Mouse (Mus musculus): ENCODE data around the gene Gm11939. TPM values are rescaled to one million over a fixed set of nuclear protein-coding genes. Genes with fewer than 3 reads are reported as not detected.

Gm11939 gene
- total RNA-seq (2023), result not detected

GRCm38 (mm10) chr11:99559366-99559765 lies at the start of gene Gm11939:
Gene Gm11939, minus strand, starts transcription at chr11:99559466.

DNA sequence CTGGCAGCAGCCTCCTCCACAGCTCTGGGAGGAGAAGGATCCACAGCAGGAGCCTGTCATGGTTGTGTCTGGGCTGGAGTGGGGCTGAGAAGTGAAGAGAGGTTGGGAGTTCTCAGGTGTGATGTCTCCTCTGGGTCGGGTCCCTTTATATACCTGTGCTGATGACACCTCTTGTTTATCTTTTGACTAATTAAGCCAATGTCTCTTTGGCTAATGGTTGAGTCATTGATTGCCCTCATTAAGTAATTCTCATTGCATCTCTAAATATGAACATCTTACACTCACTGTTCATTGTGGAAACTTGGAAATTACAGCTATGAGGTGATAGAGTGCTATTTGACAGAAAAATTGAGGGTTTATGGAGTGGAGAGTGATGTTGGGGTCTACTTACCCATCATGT lies 43.9 kb upstream of the Gm11939 start, which contains the start of gene Gm11938:
TSS of gene Gm11938 (minus strand) at position 101 of the 400 bp plus-strand sequence.

GRCm38 (mm10) chr11:99597742-99598141 lies 38.5 kb upstream of the Gm11939 start, which contains the start of gene Krtap9-3:
Gene Krtap9-3, minus strand, starts transcription at chr11:99598105.

GRCm38 (mm10) chr11:99590981-99591380 lies 31.7 kb upstream of the Gm11939 start, which contains the start of gene Krtap1-3:
Gene Krtap1-3, minus strand, starts transcription at chr11:99591339.

GRCm38 (mm10) chr11:99583245-99583704 lies 24.0 kb upstream of the Gm11939 start, which contains the start of gene Krtap1-4:
Gene Krtap1-4, minus strand, starts transcription at chr11:99583654.

DNA sequence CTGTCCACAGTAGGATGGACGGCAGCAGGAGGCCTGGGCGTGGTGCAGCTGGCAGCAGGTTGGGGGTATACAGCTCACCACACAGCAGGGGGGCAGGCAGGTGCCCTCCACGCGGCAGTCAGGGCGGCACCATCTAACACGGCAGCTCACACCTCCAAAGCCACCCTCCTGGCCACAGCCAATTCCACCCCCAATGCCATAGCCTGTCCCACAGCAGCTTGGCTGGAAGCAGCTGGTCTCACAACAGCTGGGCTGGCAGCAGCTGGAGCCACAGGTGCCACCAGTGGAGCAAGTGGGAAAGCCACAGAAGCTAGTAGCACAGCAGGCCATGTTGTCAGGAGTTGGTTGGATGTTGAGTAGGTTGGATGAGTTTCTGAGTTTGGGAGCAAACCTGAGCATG lies 21.4 kb upstream of the Gm11939 start, which contains the start of gene Krtap1-5:
TSS of gene Krtap1-5 (minus strand) at position 381 of the 400 bp plus-strand sequence.

GRCm38 (mm10) chr11:99566530-99566929 lies 7.3 kb upstream of the Gm11939 start, which contains the start of gene Krtap3-1:
Gene Krtap3-1, minus strand, starts transcription at chr11:99566630.

GRCm38 (mm10) chr11:99556753-99557152 lies 2.5 kb downstream of the Gm11939 start, which contains the start of gene Krtap3-2:
Gene Krtap3-2, minus strand, starts transcription at chr11:99556853.

DNA sequence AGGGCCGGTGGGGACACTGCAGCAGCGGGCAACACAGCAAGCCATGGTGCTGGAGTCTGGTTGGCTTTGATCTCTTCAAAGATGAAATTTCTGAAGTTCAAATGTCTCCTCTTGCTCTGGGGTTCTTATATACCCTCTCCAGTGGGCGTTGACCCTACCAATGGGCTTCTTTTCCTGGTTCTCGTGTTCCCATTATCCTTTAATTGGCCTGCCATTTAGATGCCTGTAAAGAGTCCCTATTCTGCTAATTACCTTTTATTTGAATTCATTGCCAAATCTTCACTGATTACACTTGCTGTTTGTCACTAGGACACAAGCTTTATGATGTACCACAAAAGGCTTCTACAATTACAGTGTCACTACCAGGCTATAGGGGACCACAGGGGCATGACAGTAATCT lies 8.5 kb downstream of the Gm11939 start, which contains the start of gene Krtap3-3:
TSS of gene Krtap3-3 (minus strand) at position 101 of the 400 bp plus-strand sequence.

GRCm38 (mm10) chr11:99521288-99521860 lies 37.9 kb downstream of the Gm11939 start, which contains the start of gene Krt39:
Gene Krt39, minus strand, starts transcription at chr11:99521338.

Other genes with a start within 250 kb of the Gm11939 start
- gene Krt25, start 236.5 kb downstream of the Gm11939 start, total RNA-seq (2023), result not detected
- gene Krt26, start 221.5 kb downstream of the Gm11939 start, total RNA-seq (2023), result not detected
- not detected for gene Krt27, start 208.4 kb downstream of the Gm11939 start, total RNA-seq (2023)
- gene Krt28, start 184.6 kb downstream of the Gm11939 start, total RNA-seq (2023), result not detected
- gene Krt10, start 170.1 kb downstream of the Gm11939 start, total RNA-seq (2023), result not detected
- gene Krt12, start 137.2 kb downstream of the Gm11939 start, total RNA-seq (2023), result not detected
- gene Krt20, start 121.3 kb downstream of the Gm11939 start, total RNA-seq (2023), result not detected
- gene Krt23, start 66.3 kb downstream of the Gm11939 start, total RNA-seq (2023), result not detected
- gene Krt39, start 38.1 kb downstream of the Gm11939 start, total RNA-seq (2023), result not detected
- gene Krt40, start 16.3 kb downstream of the Gm11939 start, total RNA-seq (2023), result not detected
- gene Krtap3-3, start 8.6 kb downstream of the Gm11939 start, total RNA-seq (2023), result not detected
- gene Krtap3-2, start 2.6 kb downstream of the Gm11939 start, total RNA-seq (2023), result not detected
- not detected for gene Krtap3-1, start 7.2 kb upstream of the Gm11939 start, total RNA-seq (2023)
- gene Krtap1-5, start 21.6 kb upstream of the Gm11939 start, total RNA-seq (2023), result not detected
- not detected for gene Krtap1-4, start 24.2 kb upstream of the Gm11939 start, total RNA-seq (2023)
- gene Krtap1-3, start 31.9 kb upstream of the Gm11939 start, total RNA-seq (2023), result not detected
- not detected for gene Krtap9-3, start 38.6 kb upstream of the Gm11939 start, total RNA-seq (2023)
- gene Gm11938, start 43.8 kb upstream of the Gm11939 start, total RNA-seq (2023), result not detected
- not detected for gene Gm11937, start 50.7 kb upstream of the Gm11939 start, total RNA-seq (2023)
- gene Krtap2-4, start 55.4 kb upstream of the Gm11939 start, total RNA-seq (2023), result not detected
- not detected for gene Gm11562, start 61.0 kb upstream of the Gm11939 start, total RNA-seq (2023)
- gene Krtap4-1, start 68.8 kb upstream of the Gm11939 start, total RNA-seq (2023), result not detected
- not detected for gene Krtap4-2, start 75.6 kb upstream of the Gm11939 start, total RNA-seq (2023)
- gene Krtap4-7, start 84.6 kb upstream of the Gm11939 start, total RNA-seq (2023), result not detected
- gene Gm11555, start 90.8 kb upstream of the Gm11939 start, total RNA-seq (2023), result not detected
- not detected for gene Gm11563, start 99.5 kb upstream of the Gm11939 start, total RNA-seq (2023)
- gene Krtap4-6, start 106.5 kb upstream of the Gm11939 start, total RNA-seq (2023), result not detected
- gene Gm14190, start 131.3 kb upstream of the Gm11939 start, total RNA-seq (2023), result not detected
- not detected for gene Gm14180, start 174.8 kb upstream of the Gm11939 start, total RNA-seq (2023)
- gene Gm11595, start 213.4 kb upstream of the Gm11939 start, total RNA-seq (2023), result not detected
- gene Krtap4-8, start 221.2 kb upstream of the Gm11939 start, total RNA-seq (2023), result not detected
- gene Krtap4-9, start 225.7 kb upstream of the Gm11939 start, total RNA-seq (2023), result not detected
- not detected for gene Gm11596, start 234.0 kb upstream of the Gm11939 start, total RNA-seq (2023)
- not detected for gene Gm11569, start 239.5 kb upstream of the Gm11939 start, total RNA-seq (2023)
- gene Gm11554, start 245.0 kb upstream of the Gm11939 start, total RNA-seq (2023), result not detected